Mouse (Mus musculus) CH12F3 (cell line): ENCODE measurements at regions not wholly inside any gene's neighbourhood (a gene's known extent, or its start where the extent isn't known, plus 50 kb on each side); places are given as distances from the start of the nearest gene placed in this dataset.

Source experiments
- in situ Hi-C: fragments of 300-500 bp; cut with MboI; formaldehyde crosslinking; loops from 2 replicates; pipeline ENCODE4 v1.14.3; 2020; ENCODE audit warnings: low sequenced_read_pairs

- in situ Hi-C loops, result no loop called here
Observed at GRCm38 (mm10) chr3:66519925-66520324, 223.3 kb upstream of the Veph1 start.

GRCm38 (mm10) chr3:66518289-66518688 lies 221.7 kb upstream of the Veph1 start:
- in situ Hi-C loops, result no loop called here

GRCm38 (mm10) chr3:66515773-66516406 lies 219.3 kb upstream of the Veph1 start:
- in situ Hi-C loops, result no loop called here

GRCm38 (mm10) chr3:66514587-66514986 lies 217.9 kb upstream of the Veph1 start:
- in situ Hi-C loops, result no loop called here

- in situ Hi-C loops, result no loop called here
Observed at GRCm38 (mm10) chr3:66512408-66512807, 215.8 kb upstream of the Veph1 start.

- in situ Hi-C loops, result no loop called here
Observed at GRCm38 (mm10) chr3:66510455-66510854, 213.8 kb upstream of the Veph1 start.

GRCm38 (mm10) chr3:66506125-66506524 lies 209.5 kb upstream of the Veph1 start:
- in situ Hi-C loops, result no loop called here

GRCm38 (mm10) chr3:66505476-66506076 lies 208.9 kb upstream of the Veph1 start:
- in situ Hi-C loops, result no loop called here

GRCm38 (mm10) chr3:66504717-66505116 lies 208.1 kb upstream of the Veph1 start:
- in situ Hi-C loops, result no loop called here

GRCm38 (mm10) chr3:66503615-66504014 lies 207.0 kb upstream of the Veph1 start:
- in situ Hi-C loops, result no loop called here

GRCm38 (mm10) chr3:66501865-66502264 lies 205.2 kb upstream of the Veph1 start:
- in situ Hi-C loops, result no loop called here

- in situ Hi-C loops, result no loop called here
Observed at GRCm38 (mm10) chr3:66494442-66495113, 197.9 kb upstream of the Veph1 start.

GRCm38 (mm10) chr3:66490696-66491357 lies 194.2 kb upstream of the Veph1 start:
- in situ Hi-C loops, result no loop called here

GRCm38 (mm10) chr3:66488724-66489123 lies 192.1 kb upstream of the Veph1 start:
- in situ Hi-C loops, result no loop called here

- in situ Hi-C loops, result no loop called here
Observed at GRCm38 (mm10) chr3:66486658-66487057, 190.0 kb upstream of the Veph1 start.

GRCm38 (mm10) chr3:66486184-66486583 lies 189.5 kb upstream of the Veph1 start:
- in situ Hi-C loops, result no loop called here

GRCm38 (mm10) chr3:66480718-66481117 lies 184.1 kb upstream of the Veph1 start:
- in situ Hi-C loops, result no loop called here

- in situ Hi-C loops, result no loop called here
Observed at GRCm38 (mm10) chr3:66479266-66479665, 182.6 kb upstream of the Veph1 start.

GRCm38 (mm10) chr3:66466321-66466720 lies 169.7 kb upstream of the Veph1 start:
- in situ Hi-C loops, result no loop called here

- in situ Hi-C loops, result no loop called here
Observed at GRCm38 (mm10) chr3:66465371-66465770, 168.7 kb upstream of the Veph1 start.

GRCm38 (mm10) chr3:66462341-66462740 lies 165.7 kb upstream of the Veph1 start:
- in situ Hi-C loops, result no loop called here
